Comparison of ENCODE assay signal across 8 mouse cellular contexts in genomic region chr16:97850667-97851060, GRCm38 (mm10). TPM values are rescaled to one million over a fixed set of nuclear protein-coding genes. Genes with fewer than 3 reads are reported as not detected.
A peak's percentile ranks its signal among the peaks of the same experiment; 100 is the strongest.
DNase-seq lines count a peak whose midpoint lies in the region; ATAC-seq and TF ChIP-seq lines count a peak whose summit lies in the region.

No protein-coding gene starts in this region.

- peak; percentile 61 for DNase-seq in left cerebral cortex, adult 11 months (ENCODE audit: low spot score)
- DNase-seq in left cerebral cortex, postnatal 4 days = no peak
- DNase-seq in MEL (ENCODE audit: low read depth, low spot score) = peak; percentile 73
- DNase-seq in embryonic facial prominence, embryonic 11.5 days (ENCODE audit: low spot score) = peak; percentile 54
- DNase-seq in intestine, embryonic 14.5 days (ENCODE audit: low spot score) = no peak
- no peak for DNase-seq in gastrocnemius, postnatal 36 days
- DNase-seq in gastrocnemius, postnatal 14 days = no peak

- peaks cover 0 to 22% of the 10 kb centered on the region in 2 experiments; a peak in 3 of 4 replicates for H3K36me3 ChIP-seq in MEL (ENCODE audit: control insufficient read depth in 1 of 2, insufficient read depth in 2 of 2, low read length in 2 of 2)
- H3K36me3 ChIP-seq in embryonic facial prominence, embryonic 11.5 days (replicated peaks; ENCODE audit: control insufficient read depth, insufficient read depth, low read depth, low read length) = no peaks in the 10 kb centered on the region
- no peaks in the 10 kb centered on the region for H3K36me3 ChIP-seq in intestine, embryonic 14.5 days (ENCODE audit: control insufficient read depth, insufficient read depth, low read length)

- H3K27me3 ChIP-seq in MEL (ENCODE audit: control insufficient read depth in 1 of 2, insufficient read depth in 2 of 2, low read length in 2 of 2) = no peaks in the 10 kb centered on the region
- no peaks in the 10 kb centered on the region for H3K27me3 ChIP-seq in embryonic facial prominence, embryonic 11.5 days (ENCODE audit: control insufficient read depth, insufficient read depth, low read length)
- no peaks in the 10 kb centered on the region for H3K27me3 ChIP-seq in intestine, embryonic 14.5 days (replicated peaks; ENCODE audit: control insufficient read depth, insufficient read depth, low read length)

- peaks cover 8 to 24% of the 10 kb centered on the region in 2 experiments for H3K4me1 ChIP-seq in MEL (ENCODE audit: control insufficient read depth in 1 of 2, insufficient read depth in 2 of 2, low read length in 2 of 2)
- no peaks in the 10 kb centered on the region for H3K4me1 ChIP-seq in embryonic facial prominence, embryonic 11.5 days (ENCODE audit: control insufficient read depth, insufficient read depth, low read length)
- peaks cover 8% of the 10 kb centered on the region for H3K4me1 ChIP-seq in intestine, embryonic 14.5 days (replicated peaks; ENCODE audit: control insufficient read depth, insufficient read depth, low read length)

- intact Hi-C loops in left cerebral cortex, postnatal 4 days (cut with DNase I) = no loop called here
- intact Hi-C loops in gastrocnemius, postnatal 36 days (cut with DNase I) = loop anchor here (5.0 kb wide), 1 partner anchor 72 kb away; no protein-coding TSS in a partner anchor
- intact Hi-C loops in gastrocnemius, postnatal 14 days (cut with DNase I; ENCODE audit: low total_unique reads) = no loop called here

- H3K27ac ChIP-seq in MEL (ENCODE audit: control insufficient read depth, low read depth, low read length) = peak overlapping the region; percentile 62
- peak overlapping the region; percentile 98 for H3K27ac ChIP-seq in embryonic facial prominence, embryonic 11.5 days (replicated peaks; ENCODE audit: low read depth, low read length)
- H3K27ac ChIP-seq in intestine, embryonic 14.5 days (ENCODE audit: low read depth) = peak overlapping the region; percentile 97

- peaks cover 39% of the 10 kb centered on the region for H3K79me2 ChIP-seq in MEL (ENCODE audit: control insufficient read depth, insufficient read depth, low read length, poor library complexity)

- peak overlapping the region; percentile 67 for H3K4me2 ChIP-seq in embryonic facial prominence, embryonic 11.5 days (ENCODE audit: low read depth, low read length)
- peak overlapping the region; percentile 75 for H3K4me2 ChIP-seq in intestine, embryonic 14.5 days (ENCODE audit: low read length)

- TF ChIP-seq POLR2A in MEL (IDR thresholded peaks at IDR 0.05; ENCODE audit: control insufficient read depth in 1 of 2, insufficient read depth in 1 of 2, low read depth in 1 of 2, low read length in 2 of 2, poor library complexity in 1 of 2) = peak in 1 of 2 experiments; percentile 37; a peak in 1 of 4 replicates

- TF ChIP-seq EP300 in MEL (IDR thresholded peaks at IDR 0.05; ENCODE audit: low read depth in 1 of 2, low read length in 2 of 2) = no peak

- WGBS in embryonic facial prominence, embryonic 11.5 days = 0% methylated on average over 11 of the region's 11 CpGs
- WGBS in intestine, embryonic 14.5 days = under 1% methylated on average over 11 of the region's 11 CpGs

- ATAC-seq in embryonic facial prominence, embryonic 11.5 days (replicated peaks; ENCODE audit: insufficient number of reproducible peaks, low FRiP score, low TSS enrichment, low read depth) = no peak
- ATAC-seq in intestine, embryonic 14.5 days (replicated peaks; ENCODE audit: low FRiP score, low TSS enrichment, low read depth) = peak; percentile 51
- ATAC-seq in megakaryocyte, adult 5-6 weeks (ENCODE audit: poor library complexity, severe bottlenecking) = peak; percentile 3

- TF ChIP-seq RAD21 in MEL (IDR thresholded peaks at IDR 0.05; ENCODE audit: low read depth, low read length) = no peak

- peak overlapping the region; percentile 91 for H3K9ac ChIP-seq in MEL (ENCODE audit: control insufficient read depth, low read depth, low read length, poor library complexity, severe bottlenecking)
- H3K9ac ChIP-seq in embryonic facial prominence, embryonic 11.5 days (replicated peaks; ENCODE audit: low read length) = peak overlapping the region; percentile 99
- H3K9ac ChIP-seq in intestine, embryonic 14.5 days (ENCODE audit: low read length) = peak overlapping the region; percentile 96

- TF ChIP-seq CTCF in MEL (IDR thresholded peaks at IDR 0.05 in 2 of 3, conservative IDR thresholded peaks at IDR 0.05 in 1 of 3; ENCODE audit: control insufficient read depth in 1 of 3, insufficient read depth in 1 of 3, low read depth in 2 of 3, low read length in 3 of 3, poor library complexity in 1 of 3, severe bottlenecking in 1 of 3) = no peak

- peak overlapping the region; percentile 63 to 100 for H3K4me3 ChIP-seq in MEL (ENCODE audit: control insufficient read depth in 1 of 2, insufficient read depth in 1 of 2, low read depth in 2 of 2, low read length in 2 of 2)
- peak overlapping the region; percentile 91 for H3K4me3 ChIP-seq in embryonic facial prominence, embryonic 11.5 days (ENCODE audit: low read depth, low read length)
- peak overlapping the region; percentile 87 for H3K4me3 ChIP-seq in intestine, embryonic 14.5 days (ENCODE audit: low read depth, low read length)

- H3K9me3 ChIP-seq in MEL (replicated peaks; ENCODE audit: insufficient read depth, low read length) = no peaks in the 10 kb centered on the region
- H3K9me3 ChIP-seq in embryonic facial prominence, embryonic 11.5 days (replicated peaks; ENCODE audit: control insufficient read depth, low read length) = no peaks in the 10 kb centered on the region
- no peaks in the 10 kb centered on the region for H3K9me3 ChIP-seq in intestine, embryonic 14.5 days (ENCODE audit: control insufficient read depth, low read length)

TF ChIP-seq in MEL, 35 proteins besides CTCF, POLR2A, EP300 and RAD21:
- no peak for TF ChIP-seq JUND (IDR thresholded peaks at IDR 0.05; ENCODE audit: low read depth, low read length)
- peak; percentile 94 for TF ChIP-seq MYC (IDR thresholded peaks at IDR 0.05; ENCODE audit: low read depth, low read length)
- TF ChIP-seq BHLHE40 (IDR thresholded peaks at IDR 0.05; ENCODE audit: borderline replicate concordance, low read depth, low read length) = no peak
- no peak for TF ChIP-seq USF2 (IDR thresholded peaks at IDR 0.05; ENCODE audit: borderline replicate concordance in 1 of 2, insufficient read depth in 1 of 2, low read depth in 1 of 2, low read length in 2 of 2)
- TF ChIP-seq MEF2A (IDR thresholded peaks at IDR 0.05; ENCODE audit: extremely low read depth, insufficient replicate concordance, low read depth, low read length, poor library complexity, severe bottlenecking) = no peak
- no peak for TF ChIP-seq MAZ (IDR thresholded peaks at IDR 0.05; ENCODE audit: low read depth, low read length)
- no peak for TF ChIP-seq TCF12 (IDR thresholded peaks at IDR 0.05; ENCODE audit: low read depth, low read length)
- no peak for TF ChIP-seq MYB (IDR thresholded peaks at IDR 0.05; ENCODE audit: low read depth, low read length)
- TF ChIP-seq GABPA (IDR thresholded peaks at IDR 0.05; ENCODE audit: low read depth, low read length) = no peak
- TF ChIP-seq MXI1 (IDR thresholded peaks at IDR 0.05; ENCODE audit: low read depth, low read length) = peak; percentile 96
- no peak for TF ChIP-seq E2F4 (IDR thresholded peaks at IDR 0.05; ENCODE audit: borderline replicate concordance, low read depth, low read length)
- TF ChIP-seq TAL1 (IDR thresholded peaks at IDR 0.05; ENCODE audit: low read length) = no peak
- TF ChIP-seq ELF1 (IDR thresholded peaks at IDR 0.05; ENCODE audit: low read depth, low read length) = no peak
- TF ChIP-seq POLR2AphosphoS2 (IDR thresholded peaks at IDR 0.05; ENCODE audit: low read length) = no peak
- TF ChIP-seq NELFE (IDR thresholded peaks at IDR 0.05; ENCODE audit: low read depth, low read length) = no peak
- TF ChIP-seq ZC3H11A (IDR thresholded peaks at IDR 0.05; ENCODE audit: low read depth, low read length) = no peak
- peak; percentile 69 for TF ChIP-seq TBP (IDR thresholded peaks at IDR 0.05; ENCODE audit: low read depth, low read length)
- TF ChIP-seq CHD2 (IDR thresholded peaks at IDR 0.05; ENCODE audit: low read length) = no peak
- no peak for TF ChIP-seq HCFC1 (IDR thresholded peaks at IDR 0.05; ENCODE audit: low read depth, low read length)
- no peak for TF ChIP-seq GATA1 (IDR thresholded peaks at IDR 0.05; ENCODE audit: low read depth, low read length)
- peak; percentile 78 for TF ChIP-seq MAX (IDR thresholded peaks at IDR 0.05; ENCODE audit: low read length)
- TF ChIP-seq ZNF384 (IDR thresholded peaks at IDR 0.05; ENCODE audit: low read depth, low read length) = no peak
- no peak for TF ChIP-seq MAFK (IDR thresholded peaks at IDR 0.05; ENCODE audit: borderline replicate concordance, low read depth, low read length)
- TF ChIP-seq UBTF (IDR thresholded peaks at IDR 0.05; ENCODE audit: borderline replicate concordance, insufficient read depth, low read depth, low read length) = no peak
- no peak for TF ChIP-seq SMC3 (IDR thresholded peaks at IDR 0.05; ENCODE audit: low read depth, low read length)
- no peak for TF ChIP-seq RCOR1 (IDR thresholded peaks at IDR 0.05; ENCODE audit: low read depth, low read length)
- TF ChIP-seq ZMIZ1 (IDR thresholded peaks at IDR 0.05; ENCODE audit: low read depth, low read length) = no peak
- no peak for TF ChIP-seq CHD1 (IDR thresholded peaks at IDR 0.05; ENCODE audit: low read depth, low read length)
- no peak for TF ChIP-seq ZKSCAN1 (IDR thresholded peaks at IDR 0.05; ENCODE audit: low read depth, low read length)
- no peak for TF ChIP-seq USF1 (IDR thresholded peaks at IDR 0.05; ENCODE audit: low read depth, low read length)
- no peak for TF ChIP-seq POLR2AphosphoS5 (IDR thresholded peaks at IDR 0.05; ENCODE audit: borderline replicate concordance, low read depth, low read length)

RNA-seq across cellular contexts. Expression of gene Prdm15, which starts 1.0 kb away (rescaled TPM):
- 10 to 100 TPM; 21.9 to 25.8 TPM for total RNA-seq in left cerebral cortex, postnatal 4 days (2021)
- total RNA-seq in MEL (2012; rRNA removed) = 10.6 and 12.0 TPM in 2 replicates
- polyA plus RNA-seq in MEL (2012; ENCODE audit: insufficient read depth in 1 of 2, insufficient read length in 2 of 2, low read depth in 1 of 2, low replicate concordance in 2 of 2, missing spikeins in 1 of 2) = 10 to 100 TPM in 1 of 2 experiments, not detected in 1; 10.7 TPM
- 10.3 and 10.7 TPM in 2 replicates for polyA plus RNA-seq in embryonic facial prominence, embryonic 11.5 days (2014; fragmentation: Nextera tagmentation; extraction: Ambion mirVana)
- polyA plus RNA-seq in intestine, embryonic 14.5 days (2014; fragmentation: Nextera tagmentation; extraction: Ambion mirVana) = 9.7 and 10.8 TPM in 2 replicates
- total RNA-seq in megakaryocyte, adult 5-6 weeks (2015) = 7.2 and 7.9 TPM in 2 replicates
- total RNA-seq in megakaryocyte, adult 5-6 weeks (2017) = 4.3 and 6.1 TPM in 2 replicates
- total RNA-seq in gastrocnemius, postnatal 36 days (2021) = 1 to 10 TPM; 5.3 to 6.1 TPM
- 1 to 10 TPM; 3.7 to 5.9 TPM for total RNA-seq in gastrocnemius, postnatal 14 days (2021)

Comparison
In these comparisons a context has a peak if more than half of its experiments do, and no peak if none do; other contexts are left out.
1. DNase-seq: peak in left cerebral cortex, adult 11 months (single experiment), MEL (single experiment) and embryonic facial prominence, embryonic 11.5 days (single experiment); none in left cerebral cortex, postnatal 4 days (single experiment), intestine, embryonic 14.5 days (single experiment), gastrocnemius, postnatal 36 days (0 of 2) and gastrocnemius, postnatal 14 days (single experiment).
2. Peak in every context shown above with its lines, with median percentiles within 50 percentile points of each other: H3K27ac ChIP-seq, H3K4me3 ChIP-seq and H3K9ac ChIP-seq.